Mouse (Mus musculus) cerebellum, postnatal 36 days (tissue): ENCODE results near the gene Naa40.

Experiments
- DNase-seq, 2 experiments: peaks; one replicate each; pipeline ENCODE4 v3.0.0; 2021 to 2022; ENCODE audit warnings: mixed read lengths in 2 of 2

The Naa40 gene

GRCm38 (mm10) chr19:7240782-7241690 is at the start of gene Naa40:
Naa40 (minus strand) TSS chr19:7241183.
- peak; percentile 91 to 96 for DNase-seq

GRCm38 (mm10) chr19:7289767-7290166 is 48.8 kb upstream of the Naa40 start:
- DNase-seq: no peak

- no peak for DNase-seq
Measured at GRCm38 (mm10) chr19:7288288-7288687, 47.3 kb upstream of the Naa40 start.

- no peak for DNase-seq
Measured at GRCm38 (mm10) chr19:7286563-7287315, 45.8 kb upstream of the Naa40 start.

- DNase-seq: no peak
Measured at GRCm38 (mm10) chr19:7280557-7281330, 39.8 kb upstream of the Naa40 start.

- no peak for DNase-seq
Measured at GRCm38 (mm10) chr19:7279114-7279513, 38.1 kb upstream of the Naa40 start.

- DNase-seq: no peak
Measured at GRCm38 (mm10) chr19:7278200-7278906, 37.4 kb upstream of the Naa40 start.

- DNase-seq: no peak
Measured at GRCm38 (mm10) chr19:7276796-7277195, 35.8 kb upstream of the Naa40 start.

- DNase-seq: no peak
Measured at GRCm38 (mm10) chr19:7276053-7276659, 35.2 kb upstream of the Naa40 start.

- peak in 1 of 2 experiments; percentile 47 for DNase-seq
Measured at GRCm38 (mm10) chr19:7275131-7275789, 34.3 kb upstream of the Naa40 start.

- peak; percentile 78 for DNase-seq
Measured at GRCm38 (mm10) chr19:7274326-7274990, 33.5 kb upstream of the Naa40 start.

GRCm38 (mm10) chr19:7273486-7273885 is 32.5 kb upstream of the Naa40 start:
- DNase-seq: no peak

GRCm38 (mm10) chr19:7269290-7270044 is 28.5 kb upstream of the Naa40 start:
- no peak for DNase-seq

- peak; percentile 48 to 69 for DNase-seq
Measured at GRCm38 (mm10) chr19:7268722-7269090, 27.7 kb upstream of the Naa40 start.

- no peak for DNase-seq
Measured at GRCm38 (mm10) chr19:7267781-7268721, 27.1 kb upstream of the Naa40 start.

GRCm38 (mm10) chr19:7267091-7267741 is 26.2 kb upstream of the Naa40 start, which contains the start of gene Rcor2:
Rcor2 (plus strand) TSS chr19:7267325.
- no peak for DNase-seq

GRCm38 (mm10) chr19:7266421-7266831 is 25.4 kb upstream of the Naa40 start:
- no peak for DNase-seq
